Mouse (Mus musculus) mammary gland, adult 2 months (tissue): ENCODE data around the gene Nfkbid. TPM values are rescaled to one million over a fixed set of nuclear protein-coding genes. Genes with fewer than 3 reads are reported as not detected.

Source experiments
- polyA plus RNA-seq: library from polyadenylated mRNA; depleted of rRNA; stranded (reverse); fragments of >200 nt; gene quantifications from 2 replicates; pipeline ENCODE4 v1.2.3, GENCODE M21; 2012; ENCODE audit warnings: low replicate concordance; rRNA removed

Gene Nfkbid
- 16.2 and 37.4 TPM in 2 replicates for polyA plus RNA-seq

GRCm38 (mm10) chr7:30421175-30421889, at the start of gene Nfkbid:
Gene Nfkbid (plus strand): TSS chr7:30421732.

DNA sequence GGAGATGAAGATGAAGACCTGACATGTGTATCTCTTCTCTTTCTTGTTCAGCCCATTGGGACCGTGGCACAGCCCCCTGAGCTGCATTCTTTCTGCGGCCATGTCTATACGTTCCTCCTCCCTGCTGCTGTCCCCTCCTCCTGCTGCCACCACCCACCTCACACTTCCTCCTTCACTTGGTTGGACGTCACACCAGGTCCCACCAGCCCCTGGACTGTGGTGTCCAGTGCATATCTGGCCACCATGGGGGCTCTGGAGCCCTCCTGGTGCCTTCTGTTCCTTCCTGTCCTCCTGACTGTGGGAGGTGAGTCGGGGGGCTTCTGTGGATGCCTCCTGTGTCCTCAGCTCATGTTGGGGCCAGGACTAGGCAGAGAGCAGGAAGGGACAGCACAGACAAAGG, 7.9 kb upstream of the Nfkbid start, which contains the start of gene Tyrobp:
Gene Tyrobp, plus strand, starts transcription at position 165 of the 400 bp plus-strand sequence.

GRCm38 (mm10) chr7:30419561-30420499, 1.7 kb upstream of the Nfkbid start, which contains the start of gene Hcst:
Gene Hcst (minus strand): TSS chr7:30419854.

GRCm38 (mm10) chr7:30444971-30445751, 23.6 kb downstream of the Nfkbid start, which contains the start of gene Aplp1:
Gene Aplp1 (minus strand): TSS chr7:30445535.

DNA sequence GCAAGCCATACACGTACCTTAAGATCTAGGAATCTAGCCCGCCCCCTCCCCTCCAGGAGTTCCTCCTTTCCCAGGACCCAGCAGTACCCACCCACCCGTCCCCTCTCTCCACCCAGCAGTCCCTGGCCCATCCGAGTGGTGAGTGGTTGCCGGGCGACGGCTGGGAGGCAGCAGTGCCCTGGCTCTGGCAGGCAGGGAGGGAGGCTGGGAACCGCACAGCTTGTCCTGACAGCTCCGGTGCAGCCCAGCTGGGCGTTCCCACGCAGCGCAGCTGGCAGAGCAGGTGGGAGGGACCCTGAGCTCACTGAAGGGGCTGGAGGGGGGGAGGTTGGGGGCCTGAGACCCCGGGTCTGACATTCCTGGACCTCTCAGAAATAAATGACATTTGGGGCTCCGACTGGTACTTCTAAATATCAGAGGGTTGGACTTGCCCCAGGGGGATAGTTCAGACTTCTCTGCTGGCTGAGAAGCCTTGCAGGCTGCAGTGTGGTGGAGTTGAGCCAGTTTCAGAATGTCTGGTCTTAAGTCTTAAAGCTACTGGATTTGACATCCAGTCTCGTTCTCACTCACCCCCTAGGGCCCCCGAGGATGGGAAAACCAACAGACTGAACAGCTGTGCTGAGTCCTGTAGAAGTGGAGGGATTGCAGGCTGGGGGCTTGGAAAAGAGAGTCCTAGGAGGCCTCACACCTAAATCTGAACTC, 36.2 kb downstream of the Nfkbid start, which contains the start of the genes Kirrel2 and Nphs1:
Gene Kirrel2, minus strand, starts transcription at position 62 of the 702 bp plus-strand sequence.
Gene Nphs1, plus strand, starts transcription at position 687 of the 702 bp plus-strand sequence.

Other genes with a start within 250 kb of the Nfkbid start
- 13.9 and 170 TPM in 2 replicates for gene Cox7a1, start 237.6 kb upstream of the Nfkbid start, polyA plus RNA-seq
- gene Capns1, start 222.9 kb upstream of the Nfkbid start, polyA plus RNA-seq = 1,198 and 1,715 TPM in 2 replicates
- gene Polr2i, start 189.8 kb upstream of the Nfkbid start, polyA plus RNA-seq = 97.3 and 98.9 TPM in 2 replicates
- gene Tbcb, start 189.5 kb upstream of the Nfkbid start, polyA plus RNA-seq = 33.0 and 33.5 TPM in 2 replicates
- gene Ovol3, start 186.0 kb upstream of the Nfkbid start, polyA plus RNA-seq = not detected in 2 replicates
- gene Thap8, start 141.6 kb upstream of the Nfkbid start, polyA plus RNA-seq = 0.72 and 1.5 TPM in 2 replicates
- 34.0 and 37.0 TPM in 2 replicates for gene Wdr62, start 141.3 kb upstream of the Nfkbid start, polyA plus RNA-seq
- 21.3 and 27.3 TPM in 2 replicates for gene Clip3, start 130.0 kb upstream of the Nfkbid start, polyA plus RNA-seq
- gene Alkbh6, start 113.0 kb upstream of the Nfkbid start, polyA plus RNA-seq = 159 and 218 TPM in 2 replicates
- gene Syne4, start 106.9 kb upstream of the Nfkbid start, polyA plus RNA-seq = 58.8 and 76.8 TPM in 2 replicates
- gene E130208F15Rik, start 100.0 kb upstream of the Nfkbid start, polyA plus RNA-seq = 0.52 and 2.0 TPM in 2 replicates
- 18.7 and 40.8 TPM in 2 replicates for gene Sdhaf1, start 97.8 kb upstream of the Nfkbid start, polyA plus RNA-seq
- 6.3 and 9.1 TPM in 2 replicates for gene Lrfn3, start 59.0 kb upstream of the Nfkbid start, polyA plus RNA-seq
- 324 and 410 TPM in 2 replicates for gene Tyrobp, start 8.0 kb upstream of the Nfkbid start, polyA plus RNA-seq
- gene Hcst, start 1.9 kb upstream of the Nfkbid start, polyA plus RNA-seq = 133 and 195 TPM in 2 replicates
- 3.7 and 7.4 TPM in 2 replicates for gene Aplp1, start 23.8 kb downstream of the Nfkbid start, polyA plus RNA-seq
- 0.63 TPM in 1 of 2 replicates, not detected in the other for gene Kirrel2, start 36.0 kb downstream of the Nfkbid start, polyA plus RNA-seq
- 0.27 and 0.61 TPM in 2 replicates for gene Nphs1, start 36.6 kb downstream of the Nfkbid start, polyA plus RNA-seq
- 1.4 TPM in 1 of 2 replicates, not detected in the other for gene Prodh2, start 71.9 kb downstream of the Nfkbid start, polyA plus RNA-seq
- gene Arhgap33, start 113.3 kb downstream of the Nfkbid start, polyA plus RNA-seq = 10.7 and 22.5 TPM in 2 replicates
- gene Hspb6, start 130.4 kb downstream of the Nfkbid start, polyA plus RNA-seq = 49.5 and 798 TPM in 2 replicates
- gene Proser3, start 130.6 kb downstream of the Nfkbid start, polyA plus RNA-seq = 8.0 and 10.5 TPM in 2 replicates
- 36.9 and 40.0 TPM in 2 replicates for gene Lin37, start 138.1 kb downstream of the Nfkbid start, polyA plus RNA-seq
- 58.9 and 66.3 TPM in 2 replicates for gene U2af1l4, start 141.6 kb downstream of the Nfkbid start, polyA plus RNA-seq
- gene Gm49396, start 141.6 kb downstream of the Nfkbid start, polyA plus RNA-seq = 2.1 and 2.5 TPM in 2 replicates
- 97.0 and 187 TPM in 2 replicates for gene Psenen, start 141.9 kb downstream of the Nfkbid start, polyA plus RNA-seq
- gene Igflr1, start 143.7 kb downstream of the Nfkbid start, polyA plus RNA-seq = 9.9 and 16.6 TPM in 2 replicates
- 63.8 and 73.1 TPM in 2 replicates for gene Kmt2b, start 167.0 kb downstream of the Nfkbid start, polyA plus RNA-seq
- 4.8 and 7.8 TPM in 2 replicates for gene Zbtb32, start 177.2 kb downstream of the Nfkbid start, polyA plus RNA-seq
- 1.4 and 2.3 TPM in 2 replicates for gene Upk1a, start 191.1 kb downstream of the Nfkbid start, polyA plus RNA-seq
- gene Cox6b1, start 204.4 kb downstream of the Nfkbid start, polyA plus RNA-seq = 332 and 742 TPM in 2 replicates
- not detected in 2 replicates for gene Etv2, start 214.1 kb downstream of the Nfkbid start, polyA plus RNA-seq
- 53.5 and 112 TPM in 2 replicates for gene Rbm42, start 228.6 kb downstream of the Nfkbid start, polyA plus RNA-seq
- 11.4 and 12.7 TPM in 2 replicates for gene Haus5, start 243.3 kb downstream of the Nfkbid start, polyA plus RNA-seq
- gene Pmis2, start 249.9 kb downstream of the Nfkbid start, polyA plus RNA-seq = not detected in 2 replicates